Mouse (Mus musculus) monocyte, adult 2 months (primary cell): Measurements from ENCODE around the gene Tbcel.

Source experiments
- DNase-seq, 2 experiments: peaks; one replicate each; pipeline ENCODE4 v3.0.0; 2022; ENCODE audit warnings: low spot score in 2 of 2, low read depth in 1 of 2

Gene Tbcel

GRCm38 (mm10) chr9:42507709-42508108 is at the start of gene Tbcel:
Gene Tbcel, minus strand, starts transcription at chr9:42507809.
- no peak for DNase-seq

DNA sequence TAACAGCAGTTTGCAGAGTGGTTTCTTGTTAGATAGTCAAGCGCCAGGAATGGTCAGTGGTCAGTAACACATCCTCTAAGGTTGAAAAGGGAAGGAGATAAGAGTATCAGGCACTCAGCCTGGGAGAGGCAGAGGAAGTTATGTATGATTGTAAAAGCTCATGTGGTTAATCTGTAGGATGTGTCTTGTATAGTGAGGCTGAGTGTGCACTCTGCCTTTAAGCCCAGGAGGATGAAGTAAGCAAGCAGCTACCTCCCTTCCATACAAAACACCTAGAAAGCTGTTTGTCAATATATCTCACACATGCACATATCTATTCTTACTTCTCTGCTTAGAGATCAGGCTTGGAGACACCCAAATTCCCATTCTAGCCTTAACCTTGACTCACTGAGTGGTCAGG is 47.6 kb upstream of the Tbcel start:
- no peak for DNase-seq

DNA sequence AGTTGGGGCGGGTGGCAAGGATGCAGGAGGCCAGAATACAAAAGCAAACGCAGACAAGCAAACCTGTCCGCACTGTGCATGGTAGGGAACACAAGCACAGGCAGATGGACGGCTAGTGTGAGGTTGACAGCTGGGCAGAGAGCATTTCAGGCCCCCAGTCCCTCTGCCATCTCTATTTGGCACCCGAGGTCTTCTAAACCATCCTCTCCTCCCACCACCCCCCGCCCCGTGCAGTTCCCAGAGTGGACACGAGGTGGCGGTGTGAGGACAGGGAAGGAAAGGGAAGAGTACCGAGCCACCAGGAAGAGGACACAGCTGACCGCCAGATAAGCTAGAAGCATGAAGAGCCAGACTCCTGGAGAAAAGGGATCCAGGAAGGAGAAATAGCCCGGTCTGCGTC is 42.5 kb upstream of the Tbcel start:
- no peak for DNase-seq

- DNase-seq = no peak
Measured at GRCm38 (mm10) chr9:42548981-42549380, 41.4 kb upstream of the Tbcel start.

DNA sequence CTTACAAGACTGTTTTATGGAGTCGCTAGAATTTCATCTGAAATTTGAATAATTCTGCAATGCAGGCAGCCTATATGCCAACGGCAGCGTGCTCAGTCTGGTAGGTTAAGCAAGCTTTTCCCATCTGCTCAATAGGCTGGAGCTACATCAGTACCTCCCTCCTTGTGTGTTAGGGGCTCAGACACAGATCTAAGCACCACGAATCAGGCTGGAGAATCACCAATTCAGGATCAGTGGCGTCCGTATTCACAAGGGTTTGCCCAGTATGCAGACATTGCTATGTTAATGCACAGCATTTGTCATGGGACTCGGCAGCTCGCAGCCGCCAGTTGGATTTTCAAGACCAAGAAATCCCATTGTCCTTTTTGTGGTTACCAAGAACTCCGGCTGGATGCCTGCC is 36.9 kb upstream of the Tbcel start:
- DNase-seq = no peak

GRCm38 (mm10) chr9:42533491-42533890 is 25.9 kb upstream of the Tbcel start:
- no peak for DNase-seq

DNA sequence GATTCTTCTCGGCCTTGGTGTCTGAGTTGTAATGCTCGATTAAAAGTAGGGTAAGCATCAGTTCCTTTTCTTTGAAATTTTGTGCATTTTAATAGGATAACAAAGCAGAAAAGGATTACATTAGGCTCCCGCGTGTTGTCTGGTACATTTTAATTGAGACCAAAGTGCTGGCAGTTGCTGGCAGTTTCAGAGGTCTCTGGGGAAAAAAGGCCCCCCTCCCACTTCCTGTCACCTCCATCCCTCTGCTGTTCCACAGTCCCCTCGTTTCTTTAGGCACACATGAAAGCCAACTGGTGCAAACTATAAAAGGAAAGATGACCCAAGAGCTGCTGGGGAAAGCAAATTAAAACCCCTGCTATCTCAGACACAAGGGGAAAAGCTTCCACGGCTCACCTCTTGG is 25.4 kb upstream of the Tbcel start:
- no peak for DNase-seq

DNA sequence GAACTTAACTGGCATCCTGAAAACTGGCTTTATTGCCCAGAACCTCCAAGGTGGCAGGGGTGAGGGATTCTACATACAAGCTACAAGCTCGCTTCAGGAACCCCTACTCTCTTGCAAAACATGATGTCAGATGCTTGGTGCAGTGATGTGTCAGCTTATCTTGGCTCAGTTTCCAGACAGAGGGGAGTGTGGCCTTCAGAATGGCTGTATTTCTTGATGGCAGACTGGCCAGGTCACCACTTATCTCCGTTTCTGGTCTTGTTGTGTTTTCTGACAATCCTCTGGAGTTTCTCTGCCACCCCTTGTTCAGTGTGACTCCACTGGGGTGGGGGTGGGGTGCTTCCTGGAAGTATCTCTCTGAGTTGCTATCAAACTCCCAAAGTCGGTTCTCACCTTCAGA is 24.3 kb upstream of the Tbcel start:
- no peak for DNase-seq

DNA sequence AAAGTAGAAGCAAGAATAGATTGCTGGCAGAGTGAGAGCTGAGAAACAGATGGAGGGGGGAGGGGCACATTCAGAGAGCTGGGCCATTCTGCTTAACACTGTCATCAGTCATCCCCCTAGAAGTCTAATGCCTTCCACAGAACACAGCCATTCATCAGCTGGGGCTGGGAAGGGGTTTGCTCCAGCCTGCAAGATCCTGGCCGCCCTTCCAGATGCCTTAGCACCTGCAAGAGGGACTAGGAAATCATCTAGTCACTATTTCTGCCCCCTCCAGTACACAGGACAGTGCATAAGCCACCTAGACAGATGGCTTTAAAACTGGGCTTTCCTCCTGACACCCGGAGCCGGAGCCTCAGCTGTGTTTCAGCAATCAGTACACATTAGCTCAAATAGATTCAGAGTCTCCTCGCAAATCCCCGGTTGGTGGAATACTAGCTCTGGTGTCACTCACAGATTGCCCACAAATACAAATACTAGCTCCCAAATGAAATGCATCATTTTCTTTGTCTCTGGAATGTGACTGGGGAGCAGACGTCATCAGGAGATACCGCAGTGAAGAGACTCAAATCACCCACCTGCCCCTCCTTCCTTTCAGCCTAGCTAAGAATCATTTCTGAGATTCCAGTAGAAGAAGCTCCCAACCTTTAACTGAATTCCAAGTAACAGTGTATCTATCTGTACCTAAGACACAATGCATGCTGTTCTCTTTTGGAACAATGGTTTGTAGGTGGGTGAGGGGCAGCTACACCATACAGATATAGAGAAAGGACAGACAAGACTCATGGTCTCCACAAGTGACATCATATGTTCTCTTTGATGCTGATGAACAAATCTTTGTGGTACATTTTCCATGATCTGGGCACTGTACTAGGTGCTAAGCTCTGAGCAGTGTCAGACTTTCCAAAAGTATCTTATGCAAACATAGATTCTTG is 22.9 kb upstream of the Tbcel start:
- DNase-seq = no peak

- no peak for DNase-seq
Measured at GRCm38 (mm10) chr9:42520587-42521084, 13.0 kb upstream of the Tbcel start.

GRCm38 (mm10) chr9:42518163-42518562 is 10.6 kb upstream of the Tbcel start:
- no peak for DNase-seq

DNA sequence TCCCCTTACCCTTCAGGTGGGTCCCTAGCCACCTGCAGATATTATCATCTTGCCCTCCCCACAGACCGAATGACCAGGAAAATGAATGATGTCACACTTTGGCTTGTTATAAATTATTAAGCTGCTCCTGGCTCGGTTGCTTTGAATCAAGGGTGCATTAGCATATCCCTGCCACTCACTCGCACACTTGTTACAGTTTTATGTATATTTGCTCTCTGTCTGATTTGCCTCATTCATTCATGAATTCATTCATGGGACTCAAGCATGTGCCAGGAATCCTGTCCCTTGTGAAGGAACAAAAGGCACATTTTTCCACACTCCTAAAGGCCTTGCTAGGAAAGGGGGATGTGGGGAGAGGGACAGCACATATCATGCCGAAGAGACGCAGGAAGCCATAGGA is 5.5 kb upstream of the Tbcel start:
- no peak for DNase-seq

GRCm38 (mm10) chr9:42512312-42512711 is 4.7 kb upstream of the Tbcel start:
- no peak for DNase-seq

GRCm38 (mm10) chr9:42508235-42508634 is 626 bp upstream of the Tbcel start:
- DNase-seq = no peak

DNA sequence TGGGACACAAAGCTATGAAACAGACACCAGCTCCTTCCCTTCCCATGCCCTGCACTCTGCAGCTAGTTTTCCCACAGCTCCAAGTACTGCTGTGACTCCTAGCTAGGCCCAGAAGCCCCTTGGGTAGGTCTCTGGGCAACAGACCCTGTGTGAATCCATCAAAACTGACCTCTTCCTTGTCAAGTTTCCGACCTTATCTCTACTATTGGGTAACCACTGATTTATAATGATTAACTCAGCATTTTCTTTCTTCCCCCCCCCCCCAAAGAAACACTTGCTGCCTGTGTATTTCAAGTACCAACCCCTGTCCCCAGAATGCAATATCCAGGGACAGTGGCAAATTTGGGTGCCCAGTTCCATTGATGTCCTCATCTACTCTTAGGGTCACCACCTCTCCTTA is 587 bp downstream of the Tbcel start:
- no peak for DNase-seq

- DNase-seq = no peak
Measured at GRCm38 (mm10) chr9:42504971-42505510, 2.6 kb downstream of the Tbcel start.

DNA sequence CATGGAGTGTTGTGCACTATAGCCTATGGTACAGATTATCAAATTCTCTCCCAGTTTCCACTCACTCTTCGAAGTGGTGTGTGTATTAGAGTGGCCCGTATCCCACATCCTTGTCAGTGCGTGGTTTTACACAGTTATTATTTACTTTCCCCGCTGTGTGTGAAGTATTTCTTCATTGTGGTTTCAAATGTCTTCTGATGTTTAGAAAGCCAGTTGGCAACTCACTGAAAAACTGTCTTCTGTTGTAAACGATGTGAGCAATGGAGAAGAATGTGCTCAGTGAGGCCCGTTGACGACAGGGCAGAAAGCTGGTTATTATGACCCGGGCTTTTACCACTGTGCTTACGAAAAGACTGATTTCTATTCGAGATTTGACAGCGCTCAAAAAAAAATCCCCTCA is 3.0 kb downstream of the Tbcel start:
- DNase-seq = no peak

DNA sequence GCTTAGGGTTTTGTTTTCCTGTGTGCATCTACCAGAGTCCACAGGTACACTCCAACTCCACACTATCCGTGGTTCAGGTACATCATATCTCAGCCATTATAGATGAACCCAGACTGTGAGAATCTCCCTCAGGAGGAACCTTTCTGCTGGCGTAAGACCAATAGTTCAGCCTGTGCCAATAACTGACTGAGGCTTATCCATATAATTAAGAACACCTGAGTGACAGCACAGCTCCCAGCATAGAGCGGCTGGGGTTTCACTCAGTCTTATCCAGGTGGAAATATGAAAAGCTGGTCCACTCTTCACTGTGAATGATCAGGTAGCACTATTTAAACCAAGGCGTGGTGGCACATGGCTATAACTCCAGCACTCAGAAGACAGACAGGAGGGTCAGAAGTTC is 3.9 kb downstream of the Tbcel start:
- no peak for DNase-seq

- no peak for DNase-seq
Measured at GRCm38 (mm10) chr9:42496296-42496695, 11.3 kb downstream of the Tbcel start.

- DNase-seq = no peak
Measured at GRCm38 (mm10) chr9:42491780-42492179, 15.8 kb downstream of the Tbcel start.

- no peak for DNase-seq
Measured at GRCm38 (mm10) chr9:42490589-42491382, 16.8 kb downstream of the Tbcel start.

GRCm38 (mm10) chr9:42488071-42488470 is 19.5 kb downstream of the Tbcel start:
- no peak for DNase-seq
